Mouse (Mus musculus): Measurements from ENCODE around the gene 1700025G04Rik.

DNA sequence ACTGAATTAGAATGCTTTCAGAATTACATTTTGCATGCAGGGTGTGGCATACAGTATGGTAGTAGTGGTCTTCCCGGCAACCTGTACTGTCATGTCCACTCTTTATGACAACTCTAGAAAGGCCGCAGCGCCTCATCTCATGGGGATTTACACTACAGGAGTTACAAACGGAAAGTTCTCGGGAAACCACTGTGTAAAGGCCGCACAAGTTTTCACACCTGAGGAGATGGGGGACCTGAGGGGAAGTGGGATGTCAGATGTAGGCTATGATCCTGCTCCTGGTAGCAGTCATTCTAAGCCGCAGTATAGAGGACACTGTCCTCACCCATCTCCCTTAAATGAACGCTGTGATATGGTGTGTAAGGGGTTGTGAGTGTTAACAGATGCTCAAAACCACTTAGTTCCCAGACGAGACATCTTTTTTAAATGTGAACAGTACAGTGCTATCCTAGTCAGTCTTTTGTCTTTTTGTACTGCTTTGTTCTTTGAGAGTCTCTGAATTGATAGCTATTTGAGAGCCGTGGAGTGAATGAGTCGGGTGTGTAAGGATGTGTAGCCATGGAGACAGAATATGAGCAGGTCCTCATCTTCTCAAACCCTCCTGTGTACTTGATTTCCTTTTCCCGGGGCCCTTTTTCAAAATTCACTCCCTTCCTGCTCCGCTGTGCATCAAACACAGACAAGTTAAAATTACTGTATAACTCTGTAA lies 277.8 kb downstream of the 1700025G04Rik start:
- TF ChIP-seq CTCF (IDR thresholded peaks at IDR 0.05; ENCODE audit: low read depth) (no peak), EP300 (IDR thresholded peaks at IDR 0.05; ENCODE audit: low read depth) (no peak)
